Mouse (Mus musculus): ENCODE results near the gene Fam151b. TPM values are rescaled to one million over a fixed set of nuclear protein-coding genes. Genes with fewer than 3 reads are reported as not detected.

The Fam151b gene
- 1 to 10 TPM; 2.1 to 2.5 (median 2.1) TPM for total RNA-seq (2022)

DNA sequence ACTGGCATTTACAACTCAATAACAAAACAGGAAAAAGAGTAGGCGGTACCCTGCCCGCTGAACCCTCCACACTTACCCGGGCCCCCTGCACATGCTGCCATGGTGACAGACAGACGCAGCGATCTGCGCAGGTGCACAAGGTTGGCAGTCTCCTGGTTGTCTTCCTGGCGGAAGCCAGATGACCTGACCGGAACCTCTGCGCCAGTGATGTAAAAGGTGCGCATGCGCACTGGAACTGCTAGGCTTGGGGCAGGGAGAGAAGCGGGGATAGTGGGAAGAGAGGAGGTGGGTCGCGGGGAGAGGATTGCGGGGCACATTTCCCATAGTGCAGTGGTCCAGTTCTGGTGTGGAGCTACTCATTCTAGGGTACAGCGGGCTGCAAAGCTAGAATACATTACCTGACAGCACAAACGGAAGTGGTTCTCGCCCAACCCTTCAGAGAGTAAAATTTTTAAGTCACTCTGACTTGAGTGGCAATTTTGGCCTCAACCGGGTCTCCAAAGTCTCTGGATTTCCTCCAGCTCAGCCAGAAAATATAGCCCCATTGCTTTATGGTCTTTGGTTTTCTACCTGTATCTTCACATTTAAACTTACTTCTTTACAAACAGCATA is at the start of gene Fam151b:
TSS of gene Fam151b (minus strand) at position 164 of the 612 bp plus-strand sequence.
- DNase-seq (ENCODE audit: low spot score), result peak; percentile 90

GRCm38 (mm10) chr13:92532216-92532615 is 48.4 kb upstream of the Fam151b start:
- no peak for DNase-seq (ENCODE audit: low spot score)

GRCm38 (mm10) chr13:92531237-92531636 is 47.4 kb upstream of the Fam151b start:
- no peak for DNase-seq (ENCODE audit: low spot score)

DNA sequence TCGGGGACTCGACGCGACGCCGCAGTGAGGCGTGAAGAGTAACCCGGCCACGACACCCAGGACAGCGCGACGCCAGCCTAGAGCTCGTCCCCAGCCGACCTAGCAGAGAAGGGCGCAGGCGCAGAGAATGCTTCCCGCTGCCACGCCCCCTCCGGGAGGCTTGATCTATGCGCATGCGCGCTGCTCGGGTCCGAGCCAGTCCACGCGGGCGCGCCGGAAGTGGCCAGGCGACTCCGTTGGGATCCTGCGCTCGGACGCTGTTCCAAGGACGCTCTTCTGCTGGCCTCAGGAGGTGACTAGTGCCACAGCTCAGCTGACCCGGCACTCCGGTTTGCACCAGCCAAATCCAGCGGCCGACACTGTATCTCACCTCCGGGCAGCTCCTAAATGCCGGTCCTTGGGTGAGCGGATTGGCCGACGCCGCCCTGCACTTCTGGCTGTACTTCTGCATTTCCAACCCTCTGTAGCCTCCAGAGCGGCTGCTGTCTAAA is 47.0 kb upstream of the Fam151b start, which contains the start of gene Zfyve16:
TSS of gene Zfyve16 (minus strand) at position 148 of the 491 bp plus-strand sequence.
- peak; percentile 97 for DNase-seq (ENCODE audit: low spot score)

- peak; percentile 28 for DNase-seq (ENCODE audit: low spot score)
These were observed 46.3 kb upstream of the Fam151b start for GRCm38 (mm10) chr13:92529828-92530720.

GRCm38 (mm10) chr13:92523178-92523813 is 39.5 kb upstream of the Fam151b start:
- DNase-seq (ENCODE audit: low spot score), result no peak

GRCm38 (mm10) chr13:92504871-92505270 is 21.1 kb upstream of the Fam151b start:
- no peak for DNase-seq (ENCODE audit: low spot score)

DNA sequence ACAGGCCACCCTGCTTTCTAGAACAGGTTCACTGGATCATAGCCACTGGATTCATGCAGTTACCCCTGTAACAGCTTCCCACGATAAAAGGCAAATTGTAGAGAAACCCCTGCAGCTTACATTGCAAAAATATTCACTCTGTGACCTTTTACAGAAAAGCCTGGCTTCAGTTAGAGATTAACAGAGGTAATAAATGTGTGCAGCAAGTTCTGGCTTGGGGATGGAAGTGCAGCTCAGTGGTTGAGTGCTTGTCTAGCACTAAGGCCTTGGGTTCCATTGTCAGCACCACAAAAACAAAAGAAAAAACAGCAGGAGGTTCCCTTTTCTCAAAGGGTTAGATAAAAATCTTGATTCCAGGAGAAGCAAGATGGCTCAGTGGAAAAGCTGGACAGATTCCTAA is 8.1 kb upstream of the Fam151b start:
- DNase-seq (ENCODE audit: low spot score), result no peak

- no peak for DNase-seq (ENCODE audit: low spot score)
These were observed 7.0 kb upstream of the Fam151b start for GRCm38 (mm10) chr13:92490817-92491216.

DNA sequence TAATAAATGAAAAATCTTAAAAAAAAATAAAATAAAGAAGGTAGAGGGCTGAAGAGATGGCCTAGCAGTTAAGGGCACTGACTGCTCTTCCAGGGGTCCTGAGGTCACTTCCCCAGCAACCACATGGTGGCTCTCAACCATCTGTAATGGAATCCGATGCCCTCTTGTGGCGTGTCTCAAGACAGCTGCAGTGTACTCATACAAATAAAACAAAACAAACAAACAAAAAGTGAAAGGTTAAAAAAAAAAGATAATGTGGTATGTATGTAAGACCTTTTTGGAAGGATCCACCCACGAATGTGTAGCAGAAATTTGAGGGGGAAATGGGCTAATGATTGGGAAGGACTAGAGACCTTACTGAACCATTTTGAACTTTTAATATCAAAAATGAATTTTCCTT is 467 bp downstream of the Fam151b start:
- peak; percentile 22 for DNase-seq (ENCODE audit: low spot score)

GRCm38 (mm10) chr13:92470151-92470550 is 13.7 kb downstream of the Fam151b start:
- DNase-seq (ENCODE audit: low spot score), result no peak

DNA sequence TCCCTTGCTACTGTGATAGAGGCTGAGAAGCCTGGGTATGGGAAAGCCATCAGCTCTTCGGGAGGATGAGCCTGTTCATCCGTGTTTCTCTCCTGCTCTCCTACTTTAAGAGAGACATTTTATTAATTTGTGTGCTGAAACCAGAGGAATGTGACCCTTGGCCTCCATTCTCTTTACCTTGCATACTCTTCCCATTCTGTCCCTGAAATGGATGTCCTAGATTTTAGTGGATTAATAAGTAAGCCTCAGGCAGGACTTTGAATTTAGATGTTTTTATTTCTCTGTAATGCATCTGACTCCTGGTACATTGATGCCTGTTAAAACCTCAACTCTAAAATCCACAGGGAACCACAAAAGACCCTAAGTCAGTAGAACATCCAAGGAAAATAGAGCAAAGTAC is 14.4 kb downstream of the Fam151b start:
- no peak for DNase-seq (ENCODE audit: low spot score)

- DNase-seq (ENCODE audit: low spot score), result no peak
These were observed 15.9 kb downstream of the Fam151b start for GRCm38 (mm10) chr13:92467891-92468290.

- no peak for DNase-seq (ENCODE audit: low spot score)
These were observed 19.1 kb downstream of the Fam151b start for GRCm38 (mm10) chr13:92464698-92465097.

DNA sequence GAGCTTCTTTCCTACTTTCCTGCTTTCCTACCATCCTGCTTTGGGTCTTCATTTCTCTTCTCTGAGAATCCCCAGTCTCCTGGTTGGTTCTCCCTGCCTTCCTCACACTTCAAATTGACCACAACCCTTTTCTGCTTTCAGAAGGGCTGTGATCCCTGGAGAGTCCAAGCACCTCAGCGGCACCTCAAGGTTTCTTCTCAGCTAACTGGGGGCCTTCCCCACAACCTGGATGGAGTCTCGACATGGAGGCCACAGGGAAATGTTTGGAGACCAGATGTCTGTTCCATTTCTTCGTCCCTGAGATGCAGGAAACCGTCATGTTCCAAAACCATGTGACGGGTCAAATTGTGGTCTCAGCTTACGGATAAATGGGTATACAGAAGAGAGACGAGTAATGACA is 36.9 kb downstream of the Fam151b start:
- no peak for DNase-seq (ENCODE audit: low spot score)

GRCm38 (mm10) chr13:92440286-92440685 is 43.5 kb downstream of the Fam151b start:
- DNase-seq (ENCODE audit: low spot score), result no peak

DNA sequence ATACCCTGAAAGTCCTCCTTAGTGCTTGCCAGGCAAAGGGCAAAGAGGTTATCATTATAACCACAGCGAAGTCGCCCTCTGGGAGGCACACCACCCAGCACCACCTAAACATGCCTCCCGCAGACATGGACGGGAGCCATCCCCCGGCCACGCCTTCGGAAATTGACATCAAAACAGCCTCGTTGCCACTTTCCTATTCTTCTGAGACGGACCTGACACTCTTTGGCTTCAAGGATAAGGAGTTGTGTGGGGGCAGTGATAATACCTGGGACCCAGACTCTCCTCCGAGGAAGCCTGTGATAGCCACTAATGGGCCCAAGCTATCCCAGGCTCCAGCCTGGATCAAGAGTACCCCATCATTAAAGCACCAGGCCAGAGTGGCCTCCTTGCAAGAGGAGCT is 45.2 kb downstream of the Fam151b start:
- DNase-seq (ENCODE audit: low spot score), result no peak

- DNase-seq (ENCODE audit: low spot score), result no peak
These were observed 56.4 kb downstream of the Fam151b start for GRCm38 (mm10) chr13:92427351-92427855.

DNA sequence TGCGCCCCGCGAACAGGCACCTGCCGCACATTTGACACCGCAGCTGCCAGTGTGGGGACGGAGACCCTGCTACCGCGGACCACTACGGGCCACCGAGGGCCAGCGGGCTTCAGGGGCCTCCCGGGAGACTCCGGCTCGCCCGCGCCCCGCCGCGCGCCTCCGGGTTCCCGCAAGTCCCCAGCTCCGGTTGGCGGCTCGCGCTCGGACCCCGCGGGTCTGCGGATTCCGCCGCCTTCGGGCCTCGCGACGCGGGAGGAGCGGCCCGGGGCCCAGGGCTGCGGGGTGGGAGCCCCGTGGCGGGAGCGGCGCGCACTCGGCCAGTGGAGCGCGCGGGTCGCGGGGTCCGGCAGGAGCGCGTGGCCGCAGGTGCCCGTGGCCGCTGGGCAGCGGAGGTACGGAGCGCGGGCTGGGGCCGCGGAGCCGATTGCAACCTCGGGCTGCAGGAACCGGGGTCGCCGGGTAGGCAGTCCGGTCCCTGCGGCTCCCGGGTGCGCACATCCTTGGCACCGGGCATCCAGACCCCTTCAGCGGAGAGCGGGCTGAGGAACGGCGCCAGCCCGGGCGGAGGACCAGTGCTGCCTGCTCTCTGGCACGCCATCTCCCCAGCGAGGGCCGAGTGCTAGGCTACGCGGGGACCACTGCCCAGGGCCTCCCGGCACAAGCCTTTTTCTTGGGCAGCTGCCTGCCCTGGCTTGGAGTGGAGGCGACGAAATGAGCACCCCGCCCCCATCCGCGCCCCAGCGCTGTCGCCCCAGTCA is 57.3 kb downstream of the Fam151b start:
- no peak for DNase-seq (ENCODE audit: low spot score)

- DNase-seq (ENCODE audit: low spot score), result no peak
These were observed 58.0 kb downstream of the Fam151b start, which contains the start of gene Ankrd34b for GRCm38 (mm10) chr13:92425758-92426264. Gene Ankrd34b (plus strand): TSS chr13:92425896.

DNA sequence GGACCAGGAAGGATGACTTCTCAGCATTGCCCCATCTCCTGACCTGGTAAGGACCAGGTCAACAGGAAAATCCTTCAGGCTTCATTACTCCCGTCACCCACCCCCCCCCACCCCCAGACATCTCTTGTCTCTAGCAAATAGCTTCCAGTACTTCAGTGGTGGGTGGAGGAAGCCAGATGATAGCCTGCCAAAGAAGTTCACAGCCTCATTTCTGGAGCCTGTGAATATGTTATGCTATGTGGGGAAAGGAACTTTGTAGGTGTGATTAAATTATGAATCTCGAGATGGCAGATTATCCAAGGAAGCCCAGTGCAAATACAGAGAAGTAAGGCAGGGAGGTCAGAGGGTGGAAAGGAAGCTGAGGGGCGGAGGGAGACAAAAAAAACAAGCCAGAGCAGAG is 60.1 kb downstream of the Fam151b start:
- no peak for DNase-seq (ENCODE audit: low spot score)
